Comparison of ENCODE assay signal across 30 mouse cellular contexts in genomic region chr14:7914461-7914860, GRCm38 (mm10). TPM values are rescaled to one million over a fixed set of nuclear protein-coding genes. Genes with fewer than 3 reads are reported as not detected.
A peak's percentile ranks its signal among the peaks of the same experiment; 100 is the strongest.
DNase-seq lines count a peak whose midpoint lies in the region; ATAC-seq and TF ChIP-seq lines count a peak whose summit lies in the region.
"Had no signal": no experiment of that assay in that cellular context is flagged by ENCODE, and none has a peak within 500 bp of the region (broad histone marks: within the 10 kb centered on the region; RNA-seq: fewer than 3 reads in every experiment).

No protein-coding gene starts in this region.

- TF ChIP-seq POLR2A in cerebellum, adult 2 months (IDR thresholded peaks at IDR 0.05; ENCODE audit: borderline replicate concordance, insufficient read depth, low read length): no peak

- H3K4me1 ChIP-seq in forebrain, embryonic 13.5 days: no peaks in the 10 kb centered on the region
- no peaks in the 10 kb centered on the region for H3K4me1 ChIP-seq in forebrain, embryonic 14.5 days (ENCODE audit: control insufficient read depth, insufficient read depth, low read length)
- H3K4me1 ChIP-seq in liver, embryonic 12.5 days: peaks cover 11% of the 10 kb centered on the region
- peaks cover 69% of the 10 kb centered on the region for H3K4me1 ChIP-seq in G1E (ENCODE audit: insufficient read depth, low read depth, low read length)
- H3K4me1 ChIP-seq in embryonic facial prominence, embryonic 12.5 days: no peaks in the 10 kb centered on the region
- H3K4me1 ChIP-seq in cerebellum, adult 2 months (ENCODE audit: control insufficient read depth, insufficient read depth, low read length): no peaks in the 10 kb centered on the region
- H3K4me1 ChIP-seq: hindbrain, embryonic 13.5 days; midbrain, embryonic 10.5 days; neural tube, embryonic 13.5 days had no signal

- no peak overlapping the region for H3K4me3 ChIP-seq in forebrain, embryonic 13.5 days
- no peak overlapping the region for H3K4me3 ChIP-seq in forebrain, embryonic 14.5 days (ENCODE audit: low read depth, low read length)
- H3K4me3 ChIP-seq in liver, embryonic 12.5 days: no peak overlapping the region
- no peak overlapping the region for H3K4me3 ChIP-seq in G1E (ENCODE audit: low read depth, low read length)
- no peak overlapping the region for H3K4me3 ChIP-seq in embryonic facial prominence, embryonic 12.5 days
- H3K4me3 ChIP-seq in cerebellum, adult 2 months (replicated peaks; ENCODE audit: insufficient read depth, low read depth, low read length): no peak overlapping the region
- H3K4me3 ChIP-seq: heart, embryonic 12.5 days; hindbrain, embryonic 13.5 days; layer of hippocampus, adult 2 months; liver, embryonic 13.5 days; lung, embryonic 15.5 days; midbrain, embryonic 10.5 days; neural tube, embryonic 13.5 days had no signal

- no peak overlapping the region for H3K4me2 ChIP-seq in forebrain, embryonic 13.5 days
- H3K4me2 ChIP-seq in forebrain, embryonic 14.5 days (ENCODE audit: low read length): no peak overlapping the region
- H3K4me2 ChIP-seq in liver, embryonic 12.5 days: no peak overlapping the region
- H3K4me2 ChIP-seq in embryonic facial prominence, embryonic 12.5 days (replicated peaks): no peak overlapping the region
- H3K4me2 ChIP-seq: heart, embryonic 12.5 days; hindbrain, embryonic 13.5 days; liver, embryonic 13.5 days; lung, embryonic 15.5 days; neural tube, embryonic 13.5 days had no signal

- WGBS in forebrain, embryonic 13.5 days: 67% methylated on average over 4 of the region's 4 CpGs
- 76% methylated on average over 4 of the region's 4 CpGs for WGBS in forebrain, embryonic 14.5 days
- 59% methylated on average over 4 of the region's 4 CpGs for WGBS in liver, embryonic 12.5 days (ENCODE audit: insufficient replicate concordance)
- 70% methylated on average over 4 of the region's 4 CpGs for WGBS in embryonic facial prominence, embryonic 12.5 days
- 91% methylated on average over 4 of the region's 4 CpGs for WGBS in cerebellum, adult 2 months

- H3K36me3 ChIP-seq in forebrain, embryonic 13.5 days (ENCODE audit: poor library complexity, severe bottlenecking): peaks cover 83% of the 10 kb centered on the region
- peaks cover 73% of the 10 kb centered on the region for H3K36me3 ChIP-seq in forebrain, embryonic 14.5 days (ENCODE audit: control insufficient read depth, insufficient read depth, low read length)
- peaks cover 49% of the 10 kb centered on the region for H3K36me3 ChIP-seq in liver, embryonic 12.5 days
- peaks cover 14% of the 10 kb centered on the region for H3K36me3 ChIP-seq in G1E (replicated peaks)
- H3K36me3 ChIP-seq in embryonic facial prominence, embryonic 12.5 days: peaks cover 78% of the 10 kb centered on the region

- no peaks in the 10 kb centered on the region for H3K9me3 ChIP-seq in forebrain, embryonic 13.5 days (replicated peaks)
- H3K9me3 ChIP-seq in forebrain, embryonic 14.5 days (replicated peaks; ENCODE audit: control insufficient read depth, low read length): no peaks in the 10 kb centered on the region
- no peaks in the 10 kb centered on the region for H3K9me3 ChIP-seq in liver, embryonic 12.5 days (replicated peaks)
- H3K9me3 ChIP-seq in G1E (replicated peaks): no peaks in the 10 kb centered on the region
- no peaks in the 10 kb centered on the region for H3K9me3 ChIP-seq in embryonic facial prominence, embryonic 12.5 days
- H3K9me3 ChIP-seq: heart, embryonic 12.5 days; hindbrain, embryonic 13.5 days; liver, embryonic 13.5 days; lung, embryonic 15.5 days; midbrain, embryonic 10.5 days; neural tube, embryonic 13.5 days had no signal

- TF ChIP-seq CTCF in G1E (IDR thresholded peaks at IDR 0.05; ENCODE audit: low read depth, low read length): no peak
- no peak for TF ChIP-seq CTCF in cerebellum, adult 2 months (IDR thresholded peaks at IDR 0.05; ENCODE audit: borderline replicate concordance, insufficient read depth, low read depth, low read length)

- H3K27ac ChIP-seq in forebrain, embryonic 13.5 days: no peak overlapping the region
- H3K27ac ChIP-seq in forebrain, embryonic 14.5 days (ENCODE audit: low read depth, low read length): no peak overlapping the region
- no peak overlapping the region for H3K27ac ChIP-seq in liver, embryonic 12.5 days
- H3K27ac ChIP-seq in embryonic facial prominence, embryonic 12.5 days: peak overlapping the region; percentile 57; the same call in 1 of the 2 replicates
- H3K27ac ChIP-seq in cerebellum, adult 2 months (ENCODE audit: insufficient read depth, low read length): no peak overlapping the region
- H3K27ac ChIP-seq: hindbrain, embryonic 13.5 days; layer of hippocampus, adult 2 months; liver, embryonic 13.5 days; lung, embryonic 15.5 days; midbrain, embryonic 10.5 days; neural tube, embryonic 13.5 days had no signal

- no peak for DNase-seq in forebrain, embryonic 14.5 days (ENCODE audit: low spot score)
- DNase-seq in liver (no peak), G1E (ENCODE audit: low spot score) (no peak)
- DNase-seq in cerebellum, adult 2 months: no peak
- no peak for DNase-seq in spleen, adult 12 weeks (ENCODE audit: low spot score)
- DNase-seq: adrenal gland, postnatal 10 days; cerebellum, adult 9-10 months; forebrain, postnatal 0 days; gastrocnemius, postnatal 14 days; heart, postnatal 14 days; kidney, adult 2 months; kidney, postnatal 25 days; liver, embryonic 13.5 days; retina, postnatal 1 day; right cerebral cortex, postnatal 25 days had no signal

- no peaks in the 10 kb centered on the region for H3K27me3 ChIP-seq in forebrain, embryonic 13.5 days
- no peaks in the 10 kb centered on the region for H3K27me3 ChIP-seq in forebrain, embryonic 14.5 days (replicated peaks; ENCODE audit: control insufficient read depth, insufficient read depth, low read length)
- no peaks in the 10 kb centered on the region for H3K27me3 ChIP-seq in liver, embryonic 12.5 days (replicated peaks)
- H3K27me3 ChIP-seq in G1E (ENCODE audit: insufficient read depth, low read length): no peaks in the 10 kb centered on the region
- H3K27me3 ChIP-seq in embryonic facial prominence, embryonic 12.5 days: no peaks in the 10 kb centered on the region
- no peaks in the 10 kb centered on the region for H3K27me3 ChIP-seq in cerebellum, adult 2 months (ENCODE audit: control insufficient read depth, insufficient read depth, low read length)
- H3K27me3 ChIP-seq: CH12.LX; heart, embryonic 12.5 days; hindbrain, embryonic 13.5 days; liver, embryonic 13.5 days; lung, embryonic 15.5 days; neural tube, embryonic 13.5 days had no signal

- H3K9ac ChIP-seq in forebrain, embryonic 13.5 days: no peak overlapping the region
- H3K9ac ChIP-seq in forebrain, embryonic 14.5 days (ENCODE audit: low read length): no peak overlapping the region
- no peak overlapping the region for H3K9ac ChIP-seq in liver, embryonic 12.5 days
- no peak overlapping the region for H3K9ac ChIP-seq in embryonic facial prominence, embryonic 12.5 days
- H3K9ac ChIP-seq: forebrain, postnatal 0 days; heart, embryonic 12.5 days; hindbrain, embryonic 13.5 days; liver, embryonic 13.5 days; lung, embryonic 15.5 days; neural tube, embryonic 13.5 days had no signal

- ATAC-seq in forebrain, embryonic 13.5 days: 0 out of 2 replicates have a peak, but pooled peaks have one; percentile 10
- ATAC-seq in forebrain, embryonic 14.5 days: no peak
- ATAC-seq in liver, embryonic 12.5 days: peak; percentile 36; the same call in 1 of the 2 replicates
- ATAC-seq in G1E (ENCODE audit: extremely low read depth, insufficient number of reproducible peaks, low FRiP score, poor library complexity, severe bottlenecking): peak; percentile 52
- ATAC-seq in embryonic facial prominence, embryonic 12.5 days (ENCODE audit: insufficient number of reproducible peaks, insufficient read depth, low FRiP score, low TSS enrichment): no peak
- ATAC-seq: activated CD4-positive, CD25-positive, alpha-beta regulatory T cell, adult 4 months; forebrain, postnatal 0 days; inflammation-experienced regulatory T-cells, adult 6 months had no signal

RNA-seq across cellular contexts. Expression of gene Gm45521, which starts 42.6 kb away (rescaled TPM):
- not detected in 2 replicates for polyA plus RNA-seq in forebrain, embryonic 13.5 days (2015; fragmentation: Nextera tagmentation; extraction: Ambion mirVana)
- polyA plus RNA-seq in forebrain, embryonic 14.5 days (2014; fragmentation: Nextera tagmentation; extraction: Ambion mirVana): 0.28 TPM in 1 of 2 replicates, not detected in the other
- not detected in 2 replicates for polyA plus RNA-seq in liver, embryonic 12.5 days (2016; fragmentation: Nextera tagmentation; extraction: Ambion mirVana)
- total RNA-seq in G1E (2014; fragmentation: Nextera tagmentation): not detected in 2 replicates
- total RNA-seq in G1E (2017): not detected in 2 replicates
- not detected in 2 replicates for polyA plus RNA-seq in G1E (2012)
- not detected in 2 replicates for polyA plus RNA-seq in embryonic facial prominence, embryonic 12.5 days (2016; fragmentation: Nextera tagmentation; extraction: Ambion mirVana)
- not detected in 2 replicates for polyA plus RNA-seq in cerebellum, adult 2 months (2012; rRNA removed)
- total RNA-seq: adrenal gland, postnatal 10 days; CH12.LX; forebrain, postnatal 0 days; gastrocnemius, postnatal 14 days; heart, adult 18-20 months; heart, postnatal 14 days; layer of hippocampus, adult 2 months; layer of hippocampus, postnatal 25 days had no signal
- polyA plus RNA-seq: activated CD4-positive, CD25-positive, alpha-beta regulatory T cell, adult 4 months; forebrain, postnatal 0 days; heart, embryonic 12.5 days; inflammation-experienced regulatory T-cells, adult 6 months; kidney, adult 2 months; liver, embryonic 13.5 days; lung, embryonic 15.5 days; spleen, adult 2 months had no signal

Comparison
In these comparisons a context has a peak if more than half of its experiments do, and no peak if none do; other contexts are left out.
1. ATAC-seq: peak in forebrain, embryonic 13.5 days (single experiment), liver, embryonic 12.5 days (single experiment) and G1E (single experiment); none in forebrain, embryonic 14.5 days (single experiment) and embryonic facial prominence, embryonic 12.5 days (single experiment).